Mouse (Mus musculus): ENCODE data around the gene Ccdc177. TPM values are rescaled to one million over a fixed set of nuclear protein-coding genes. Genes with fewer than 3 reads are reported as not detected.

Ccdc177 gene
- polyA plus RNA-seq (2015; fragmentation: Nextera tagmentation; extraction: Ambion mirVana), result 0.13 and 0.17 TPM in 2 replicates

DNA sequence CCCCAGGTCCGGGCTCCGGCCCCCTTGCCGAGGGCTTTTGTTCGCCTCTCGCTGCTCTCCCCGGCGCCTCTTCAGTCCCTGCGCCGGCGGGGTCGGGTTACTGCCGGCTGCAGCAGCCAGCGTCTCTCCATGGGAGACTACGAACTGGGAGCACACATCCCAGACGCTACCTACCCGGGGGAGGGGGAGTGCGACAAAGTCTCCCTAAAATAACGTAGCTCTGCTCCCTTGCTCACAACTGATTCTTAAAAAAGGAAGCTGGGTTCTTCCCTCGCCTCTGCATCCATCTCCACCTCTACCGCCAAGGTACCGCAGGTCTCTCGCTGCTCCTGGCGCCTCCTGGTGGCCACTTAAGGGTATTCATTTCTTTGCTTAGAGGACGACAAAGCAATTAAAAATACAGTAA, at the start of gene Ccdc177:
TSS of gene Ccdc177 (minus strand) at position 292 of the 406 bp plus-strand sequence.
- H3K27me3 ChIP-seq, result peaks cover 55% of the 10 kb centered on the region
- ATAC-seq (ENCODE audit: insufficient number of reproducible peaks, low FRiP score, low TSS enrichment, low read depth), result no peak

DNA sequence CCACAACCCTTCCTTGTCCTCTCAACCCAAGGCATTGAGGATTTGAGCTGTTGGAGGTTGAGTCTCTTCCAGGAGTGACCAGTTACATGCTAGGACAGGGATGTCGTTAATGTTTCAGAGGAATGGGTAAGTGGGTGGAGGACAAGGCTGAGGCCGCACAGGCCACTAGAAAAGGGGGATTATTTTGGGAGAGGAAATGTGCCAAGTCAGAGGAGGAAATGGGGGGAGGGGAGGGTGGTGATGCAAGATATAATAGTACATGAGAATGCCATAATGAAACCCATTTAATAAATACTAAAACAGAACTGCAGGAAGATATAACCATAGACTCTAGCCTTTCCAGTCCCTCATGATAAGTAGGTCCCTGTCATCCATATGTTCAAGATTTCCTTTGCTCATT, 49.5 kb upstream of the Ccdc177 start:
- H3K9ac ChIP-seq, result no peak overlapping the region
- no peak overlapping the region for H3K4me2 ChIP-seq (replicated peaks)
- H3K9me3 ChIP-seq (replicated peaks), result no peaks in the 10 kb centered on the region
- WGBS, result 70% methylated on average over 2 of the region's 2 CpGs
- no peak overlapping the region for H3K4me3 ChIP-seq (replicated peaks)
- ATAC-seq (ENCODE audit: insufficient number of reproducible peaks, low FRiP score, low TSS enrichment, low read depth), result no peak
- no peak overlapping the region for H3K27ac ChIP-seq (replicated peaks)
- no peaks in the 10 kb centered on the region for H3K36me3 ChIP-seq
- peaks cover 18% of the 10 kb centered on the region; the same call in 1 of the 2 replicates for H3K4me1 ChIP-seq
- no peaks in the 10 kb centered on the region for H3K27me3 ChIP-seq

More for the DNA sequence above, at the start of gene Ccdc177:
- Histone ChIP-seq H3K9me3 (replicated peaks) (no peaks in the 10 kb centered on the region), H3K4me3 (replicated peaks) (peak within 1 kb of the TSS; percentile 65), H3K4me2 (replicated peaks) (peak within 1 kb of the TSS; percentile 99), H3K9ac (no peak within 1 kb of the TSS), H3K36me3 (no peaks in the 10 kb centered on the region), H3K27ac (replicated peaks) (no peak within 1 kb of the TSS), H3K4me1 (peaks cover 35% of the 10 kb centered on the region)
- under 1% methylated on average over 24 of the region's 24 CpGs for WGBS

DNA sequence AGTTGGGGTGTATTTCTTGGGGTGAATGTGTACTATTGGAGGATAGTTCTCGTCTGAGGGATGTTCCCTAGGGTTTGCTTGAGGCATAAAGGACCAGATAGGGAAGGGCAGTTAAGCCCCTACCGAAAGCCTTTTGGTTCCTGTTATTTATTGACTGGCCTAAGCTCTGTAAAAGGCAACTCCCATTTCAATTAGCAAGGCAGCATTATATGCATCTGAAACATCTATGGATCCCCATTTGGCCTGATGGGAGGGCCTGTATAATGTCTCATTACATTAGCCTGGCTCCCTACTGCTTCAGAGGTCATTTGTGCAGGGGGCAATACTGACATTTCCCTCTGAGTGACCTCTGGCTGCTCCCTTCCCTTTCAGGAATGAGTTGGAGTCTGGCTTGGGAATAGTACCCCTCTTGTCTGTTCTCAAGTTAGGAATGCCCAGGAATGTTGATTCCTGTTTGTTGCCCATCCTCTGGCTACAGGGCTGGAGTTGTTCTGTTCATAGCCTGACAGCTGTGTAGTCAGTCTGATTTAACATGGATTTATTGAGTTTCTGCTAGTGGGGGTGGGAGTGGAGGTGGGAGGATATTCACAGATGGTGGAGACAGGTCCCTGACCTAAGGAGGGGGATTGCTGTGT, 47.1 kb upstream of the Ccdc177 start:
- Histone ChIP-seq H3K4me3 (replicated peaks) (no peak overlapping the region), H3K27me3 (no peaks in the 10 kb centered on the region), H3K27ac (replicated peaks) (no peak overlapping the region), H3K4me1 (peaks cover 29% of the 10 kb centered on the region), H3K4me2 (replicated peaks) (no peak overlapping the region), H3K9ac (no peak overlapping the region), H3K9me3 (replicated peaks) (no peaks in the 10 kb centered on the region), H3K36me3 (no peaks in the 10 kb centered on the region)
- WGBS, result 43% methylated on average over 2 of the region's 2 CpGs
- ATAC-seq (ENCODE audit: insufficient number of reproducible peaks, low FRiP score, low TSS enrichment, low read depth), result no peak

DNA sequence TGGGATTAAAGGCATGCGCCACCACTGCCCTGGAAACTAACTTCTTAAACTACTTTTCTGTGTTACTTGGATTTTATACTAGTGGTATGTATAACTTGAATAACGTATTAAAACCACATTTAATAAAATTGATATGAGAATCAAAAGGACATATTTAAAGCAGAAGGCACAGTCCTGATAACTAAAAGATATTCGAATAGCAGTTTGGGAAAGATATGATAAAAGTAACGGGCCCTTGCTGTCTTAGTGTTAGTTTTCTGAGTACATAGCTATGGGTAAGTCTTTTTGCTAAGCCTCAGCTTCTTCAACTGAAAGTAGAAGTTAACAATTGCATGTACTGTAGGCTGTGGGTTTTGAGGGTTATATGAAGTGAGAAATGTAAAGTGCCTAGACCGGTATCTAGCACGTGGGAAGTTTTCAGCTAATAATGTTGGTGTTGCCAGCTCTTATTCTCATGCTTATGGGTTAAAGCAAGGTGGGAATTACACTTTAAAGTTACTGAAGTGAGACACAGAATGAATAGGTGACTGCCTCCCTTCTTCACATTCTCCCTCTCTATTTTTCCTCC, 44.5 kb upstream of the Ccdc177 start:
- Histone ChIP-seq H3K27me3 (no peaks in the 10 kb centered on the region), H3K9ac (no peak overlapping the region), H3K4me3 (replicated peaks) (no peak overlapping the region), H3K36me3 (no peaks in the 10 kb centered on the region), H3K4me1 (peaks cover 19% of the 10 kb centered on the region), H3K4me2 (replicated peaks) (no peak overlapping the region), H3K9me3 (replicated peaks) (no peaks in the 10 kb centered on the region), H3K27ac (replicated peaks) (no peak overlapping the region)
- ATAC-seq (ENCODE audit: insufficient number of reproducible peaks, low FRiP score, low TSS enrichment, low read depth), result no peak
- 86% methylated on average over 6 of the region's 6 CpGs for WGBS

DNA sequence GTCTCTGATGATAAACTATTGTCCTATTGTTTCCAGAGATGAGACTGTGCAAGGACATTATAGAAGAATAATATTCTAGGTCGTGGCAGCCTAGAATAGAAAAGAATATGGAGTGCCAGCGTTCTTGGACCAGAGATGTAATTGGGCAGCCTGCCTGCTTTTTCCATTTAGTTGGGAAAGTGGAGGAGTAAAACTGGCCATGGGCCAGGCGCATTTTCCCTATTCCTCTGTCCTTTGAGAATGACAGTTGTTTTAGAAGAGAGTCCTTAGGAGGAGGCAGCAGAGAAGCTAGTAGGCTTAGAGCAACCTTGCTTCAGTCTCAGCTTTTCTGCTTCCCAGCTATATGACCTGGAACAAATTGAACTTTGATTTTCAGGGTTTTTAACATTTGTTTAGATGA, 43.4 kb upstream of the Ccdc177 start:
- Histone ChIP-seq H3K36me3 (no peaks in the 10 kb centered on the region), H3K4me3 (replicated peaks) (no peak overlapping the region), H3K9ac (no peak overlapping the region), H3K9me3 (replicated peaks) (no peaks in the 10 kb centered on the region), H3K27ac (replicated peaks) (0 out of 2 replicates have a peak overlapping the region, but pooled peaks have one; percentile 0), H3K4me2 (replicated peaks) (no peak overlapping the region), H3K27me3 (no peaks in the 10 kb centered on the region), H3K4me1 (peaks cover 16% of the 10 kb centered on the region)
- ATAC-seq (ENCODE audit: insufficient number of reproducible peaks, low FRiP score, low TSS enrichment, low read depth), result no peak
- 51% methylated on average over 3 of the region's 3 CpGs for whole genome bisulfite sequencing

DNA sequence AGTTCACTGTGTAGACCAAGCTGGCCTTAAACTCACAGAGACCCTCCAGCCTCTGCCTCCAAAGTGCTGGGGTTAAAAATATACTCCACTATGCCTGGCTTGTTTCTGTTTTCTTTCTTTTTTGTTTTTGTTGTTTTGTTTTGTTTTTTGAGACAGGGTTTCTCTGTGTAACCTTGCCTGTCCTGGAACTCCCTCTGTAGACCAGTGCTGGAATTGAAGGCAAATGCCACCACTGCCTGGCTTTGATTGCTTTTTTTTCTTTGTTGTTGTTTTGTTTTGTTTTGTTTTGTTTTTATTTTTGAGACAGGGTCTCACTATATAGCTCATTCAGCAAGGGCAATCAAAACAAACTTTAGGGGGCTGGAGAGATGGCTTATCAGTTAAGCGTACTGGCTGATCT, 41.0 kb upstream of the Ccdc177 start:
- peaks cover 18% of the 10 kb centered on the region for H3K4me1 ChIP-seq
- no peaks in the 10 kb centered on the region for H3K9me3 ChIP-seq (replicated peaks)
- H3K4me3 ChIP-seq (replicated peaks), result no peak overlapping the region
- no peak overlapping the region for H3K27ac ChIP-seq (replicated peaks)
- no peak overlapping the region for H3K9ac ChIP-seq
- WGBS, result 97% methylated on average over 1 of the region's 1 CpGs
- no peaks in the 10 kb centered on the region for H3K36me3 ChIP-seq
- no peak overlapping the region for H3K4me2 ChIP-seq (replicated peaks)
- ATAC-seq (ENCODE audit: insufficient number of reproducible peaks, low FRiP score, low TSS enrichment, low read depth), result no peak
- no peaks in the 10 kb centered on the region for H3K27me3 ChIP-seq

DNA sequence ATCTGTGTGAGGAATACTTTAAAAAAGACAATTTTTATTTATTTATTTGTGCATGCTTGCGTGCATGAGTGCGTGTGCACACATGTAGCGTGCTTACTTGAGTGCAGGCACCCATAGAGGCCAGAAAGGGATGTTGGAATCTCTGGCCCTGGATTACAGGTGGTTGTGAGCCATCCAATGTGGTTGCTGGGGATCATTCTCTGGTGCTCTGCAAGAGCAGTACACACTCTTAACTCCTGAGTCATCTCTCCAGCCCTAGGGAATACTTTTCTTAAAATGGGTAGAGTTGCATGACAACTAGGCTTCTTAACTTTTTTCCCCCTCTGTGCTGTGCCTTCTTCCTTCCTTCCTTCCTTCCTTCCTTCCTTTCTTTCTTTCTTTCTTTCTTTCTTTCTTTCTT, 39.7 kb upstream of the Ccdc177 start:
- Histone ChIP-seq H3K27ac (replicated peaks) (no peak overlapping the region), H3K4me1 (peaks cover 20% of the 10 kb centered on the region), H3K4me3 (replicated peaks) (no peak overlapping the region), H3K36me3 (no peaks in the 10 kb centered on the region), H3K9ac (no peak overlapping the region), H3K9me3 (replicated peaks) (no peaks in the 10 kb centered on the region), H3K4me2 (replicated peaks) (no peak overlapping the region), H3K27me3 (no peaks in the 10 kb centered on the region)
- 94% methylated on average over 3 of the region's 3 CpGs for WGBS
- no peak for ATAC-seq (ENCODE audit: insufficient number of reproducible peaks, low FRiP score, low TSS enrichment, low read depth)

DNA sequence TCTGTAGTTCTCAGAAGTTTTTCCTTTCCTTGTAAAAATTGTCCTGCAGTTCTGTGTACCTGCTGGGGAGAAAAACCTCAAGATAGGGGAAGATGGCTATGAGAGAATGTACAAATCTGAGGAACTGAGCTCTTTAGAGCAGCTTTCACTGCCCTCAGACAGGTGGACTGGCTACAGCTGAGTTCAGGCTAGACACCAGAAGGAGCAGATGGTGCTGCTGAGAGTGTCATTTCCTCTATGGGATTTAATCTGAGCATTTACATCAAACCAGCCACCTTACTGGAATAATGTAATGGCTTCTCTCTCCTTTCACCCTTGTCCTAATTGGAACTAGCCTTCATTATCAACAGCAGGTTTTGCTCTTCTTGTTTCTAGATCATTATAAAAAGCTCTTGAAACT, 37.8 kb upstream of the Ccdc177 start:
- Histone ChIP-seq H3K4me1 (peaks cover 15% of the 10 kb centered on the region; the same call in 1 of the 2 replicates), H3K27me3 (no peaks in the 10 kb centered on the region), H3K9me3 (replicated peaks) (no peaks in the 10 kb centered on the region), H3K36me3 (no peaks in the 10 kb centered on the region), H3K27ac (replicated peaks) (no peak overlapping the region), H3K9ac (no peak overlapping the region), H3K4me3 (replicated peaks) (no peak overlapping the region), H3K4me2 (replicated peaks) (no peak overlapping the region)
- ATAC-seq (ENCODE audit: insufficient number of reproducible peaks, low FRiP score, low TSS enrichment, low read depth), result no peak

DNA sequence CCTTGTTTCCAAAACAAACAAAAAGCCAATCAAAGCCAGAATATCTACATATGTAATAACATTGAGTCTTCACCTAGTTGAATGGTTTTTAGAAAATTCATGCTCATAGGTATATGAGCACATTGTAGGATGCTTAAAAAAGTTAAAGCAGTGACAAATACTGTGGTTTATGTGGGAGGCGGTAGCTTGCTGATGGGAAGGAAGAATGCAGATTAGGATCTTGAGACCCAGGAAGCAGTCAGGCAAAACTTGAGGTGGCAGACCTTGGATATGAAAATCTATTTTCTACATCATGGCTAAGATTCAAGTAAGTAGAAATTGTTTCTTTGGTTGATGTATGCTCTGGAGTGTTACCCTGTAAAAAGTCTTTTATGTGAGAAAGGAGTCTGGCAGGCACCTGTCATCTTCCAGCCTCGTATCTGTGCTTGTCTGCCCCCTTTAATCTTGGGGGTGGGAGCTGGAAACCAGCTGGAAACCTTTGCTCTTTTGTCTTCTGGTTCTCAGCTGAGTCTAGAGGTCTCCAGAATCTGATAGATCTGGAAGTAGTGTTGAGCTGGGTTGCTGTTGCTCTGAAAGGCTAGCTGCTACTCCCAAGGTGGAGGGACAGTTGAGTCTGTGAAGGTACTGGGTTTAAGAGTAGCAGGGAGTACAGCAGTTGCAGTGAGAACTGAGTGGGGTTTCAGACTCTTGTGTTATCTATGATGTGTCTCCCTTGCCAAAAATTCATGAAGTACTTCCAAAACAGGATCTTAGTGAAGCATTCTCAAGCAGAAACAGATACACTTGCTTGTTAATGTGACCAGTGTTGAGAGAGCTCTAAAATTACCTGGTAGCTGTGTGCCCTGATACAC, 34.7 kb upstream of the Ccdc177 start:
- no peak for ATAC-seq (ENCODE audit: insufficient number of reproducible peaks, low FRiP score, low TSS enrichment, low read depth)
- Histone ChIP-seq H3K4me3 (replicated peaks) (no peak overlapping the region), H3K27me3 (no peaks in the 10 kb centered on the region), H3K4me2 (replicated peaks) (no peak overlapping the region), H3K9me3 (replicated peaks) (no peaks in the 10 kb centered on the region), H3K36me3 (no peaks in the 10 kb centered on the region), H3K9ac (no peak overlapping the region), H3K27ac (replicated peaks) (no peak overlapping the region), H3K4me1 (peaks cover 17% of the 10 kb centered on the region)
- WGBS, result 51% methylated on average over 2 of the region's 2 CpGs

DNA sequence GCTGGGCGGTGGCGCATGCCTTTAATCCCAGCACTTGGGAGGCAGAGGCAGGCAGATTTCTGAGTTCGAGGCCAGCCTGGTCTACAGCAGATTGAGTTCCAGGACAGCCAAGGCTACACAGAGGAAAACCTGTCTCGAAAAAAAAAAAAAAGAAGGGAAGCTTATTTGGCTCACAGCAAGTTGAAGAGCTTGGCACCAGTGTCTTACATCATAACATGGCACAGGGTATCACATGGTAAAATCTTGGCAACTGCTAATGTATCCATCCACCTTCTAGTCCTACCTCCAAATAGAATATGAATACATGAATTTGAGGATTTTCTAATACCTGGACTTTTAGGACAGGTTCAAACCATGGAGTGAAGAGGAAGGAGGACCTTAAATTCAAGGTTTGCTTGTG, 34.0 kb upstream of the Ccdc177 start:
- Histone ChIP-seq H3K9me3 (replicated peaks) (no peaks in the 10 kb centered on the region), H3K36me3 (no peaks in the 10 kb centered on the region), H3K9ac (no peak overlapping the region), H3K4me3 (replicated peaks) (no peak overlapping the region), H3K4me2 (replicated peaks) (no peak overlapping the region), H3K27ac (replicated peaks) (no peak overlapping the region), H3K4me1 (peaks cover 22% of the 10 kb centered on the region), H3K27me3 (no peaks in the 10 kb centered on the region)
- no peak for ATAC-seq (ENCODE audit: insufficient number of reproducible peaks, low FRiP score, low TSS enrichment, low read depth)
- WGBS, result 88% methylated on average over 4 of the region's 4 CpGs

DNA sequence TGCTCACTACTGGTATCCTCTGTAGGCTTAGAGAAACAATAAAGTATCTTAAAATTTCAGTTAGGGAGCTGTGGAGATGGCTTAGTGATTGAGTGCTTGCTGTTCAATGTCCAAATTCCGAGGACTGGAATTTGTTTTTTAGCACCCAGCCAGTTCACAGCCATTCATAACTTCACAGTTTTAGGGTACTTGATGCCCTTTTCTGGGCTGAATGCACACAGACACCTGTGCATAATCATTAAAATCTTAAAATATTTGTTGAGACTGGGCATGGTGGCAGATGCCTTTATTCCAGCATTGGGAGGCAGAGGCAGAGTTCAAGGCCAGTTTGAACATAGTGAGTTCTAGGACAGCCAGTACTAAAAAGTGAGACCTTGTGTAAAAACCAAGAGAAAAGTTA, 33.0 kb upstream of the Ccdc177 start:
- Histone ChIP-seq H3K4me1 (peaks cover 22% of the 10 kb centered on the region), H3K9me3 (replicated peaks) (no peaks in the 10 kb centered on the region), H3K9ac (no peak overlapping the region), H3K4me3 (replicated peaks) (no peak overlapping the region), H3K27ac (replicated peaks) (no peak overlapping the region), H3K27me3 (no peaks in the 10 kb centered on the region), H3K4me2 (replicated peaks) (no peak overlapping the region), H3K36me3 (no peaks in the 10 kb centered on the region)
- 83% methylated on average over 1 of the region's 1 CpGs for WGBS
- ATAC-seq (ENCODE audit: insufficient number of reproducible peaks, low FRiP score, low TSS enrichment, low read depth), result no peak
